Mouse (Mus musculus) MEL (cell line): ENCODE results near the gene Adamtsl1. TPM values are rescaled to one million over a fixed set of nuclear protein-coding genes. Genes with fewer than 3 reads are reported as not detected.

Source experiments
- DNase-seq: peaks from one replicate; pipeline ENCODE4 v3.0.0; 2011; ENCODE audit warnings: low read depth, low spot score
- H3K27ac ChIP-seq: 2 replicates; pipeline ENCODE4 v1.5.1; 2012; ENCODE audit warnings: low read depth, mild to moderate bottlenecking, control low read depth, low read length, moderate library complexity; ENCODE audit not compliant: control insufficient read depth
- H3K27me3 ChIP-seq, 2 experiments: fragments of 150-350 bp in 1 of 2; sonication (generic) in 1 of 2; 2 replicates each; pipeline ENCODE4 v1.6.1; 2012; ENCODE audit warnings: low read length in 2 of 2, mild to moderate bottlenecking in 2 of 2, improper control_type of control experiment in 1 of 2, moderate library complexity in 1 of 2; ENCODE audit not compliant: insufficient read depth in 2 of 2, control insufficient read depth in 1 of 2
- H3K36me3 ChIP-seq, 2 experiments: 2 replicates each; pipeline ENCODE4 v1.6.1; 2012 to 2014; ENCODE audit warnings: low read length in 2 of 2, improper control_type of control experiment in 1 of 2, inconsistent platforms in 1 of 2, mild to moderate bottlenecking in 1 of 2; ENCODE audit not compliant: insufficient read depth in 2 of 2, control insufficient read depth in 1 of 2
- H3K4me1 ChIP-seq, 2 experiments: fragments of 150-350 bp in 1 of 2; sonication (generic) in 1 of 2; 2 replicates each; pipeline ENCODE4 v1.6.1; 2012; ENCODE audit warnings: low read length in 2 of 2, improper control_type of control experiment in 1 of 2, mild to moderate bottlenecking in 1 of 2; ENCODE audit not compliant: insufficient read depth in 2 of 2, control insufficient read depth in 1 of 2
- H3K4me3 ChIP-seq, 2 experiments: fragments of 150-350 bp in 1 of 2; sonication (generic) in 1 of 2; 2 replicates each; pipeline ENCODE4 v1.5.1; 2012; ENCODE audit warnings: low read depth in 2 of 2, low read length in 2 of 2, mild to moderate bottlenecking in 2 of 2, moderate library complexity in 2 of 2, control low read depth in 1 of 2, improper control_type of control experiment in 1 of 2; ENCODE audit not compliant: control insufficient read depth in 1 of 2, insufficient read depth in 1 of 2
- H3K79me2 ChIP-seq: 2 replicates; pipeline ENCODE4 v1.6.1; 2012; ENCODE audit warnings: mild to moderate bottlenecking, low read length, moderate library complexity; ENCODE audit not compliant: control insufficient read depth, poor library complexity, insufficient read depth
- H3K9ac ChIP-seq: 2 replicates; pipeline ENCODE4 v1.6.1; 2012; ENCODE audit warnings: low read depth, mild to moderate bottlenecking, control low read depth, low read length, moderate library complexity; ENCODE audit not compliant: control insufficient read depth, poor library complexity, severe bottlenecking
- H3K9me3 ChIP-seq: fragments of 150-350 bp; sonication (generic); replicated peaks from 2 replicates; pipeline ENCODE4 v1.6.1; 2012; ENCODE audit warnings: mild to moderate bottlenecking, low read length, improper control_type of control experiment, moderate library complexity; ENCODE audit not compliant: insufficient read depth
- BHLHE40 ChIP-seq: IDR thresholded peaks from 2 replicates; pipeline ENCODE4 v1.6.1; 2012; ENCODE audit warnings: low read depth, mild to moderate bottlenecking, inconsistent platforms, low read length, improper control_type of control experiment, borderline replicate concordance
- CHD1 ChIP-seq: IDR thresholded peaks from 2 replicates; pipeline ENCODE4 v1.6.1; 2012; ENCODE audit warnings: low read depth, mild to moderate bottlenecking, inconsistent platforms, low read length, improper control_type of control experiment
- CHD2 ChIP-seq: IDR thresholded peaks from 2 replicates; pipeline ENCODE4 v1.6.1; 2011; ENCODE audit warnings: low read length, improper control_type of control experiment
- ELF1 ChIP-seq: IDR thresholded peaks from 2 replicates; pipeline ENCODE4 v1.6.1; 2014; ENCODE audit warnings: low read depth, mild to moderate bottlenecking, inconsistent platforms, low read length, improper control_type of control experiment, moderate library complexity
- HCFC1 ChIP-seq: IDR thresholded peaks from 2 replicates; pipeline ENCODE4 v1.6.1; 2012; ENCODE audit warnings: low read depth, mild to moderate bottlenecking, inconsistent platforms, low read length, improper control_type of control experiment, moderate library complexity
- JUND ChIP-seq: IDR thresholded peaks from 2 replicates; pipeline ENCODE4 v1.6.1; 2011; ENCODE audit warnings: low read depth, mild to moderate bottlenecking, improper control_type of control experiment, low read length
- KAT2A ChIP-seq: conservative IDR thresholded peaks from 2 replicates; pipeline ENCODE4 v1.6.1; 2012; ENCODE audit warnings: low read depth, low read length, improper control_type of control experiment, inconsistent platforms
- MAZ ChIP-seq: IDR thresholded peaks from 2 replicates; pipeline ENCODE4 v1.6.1; 2012; ENCODE audit warnings: low read depth, mild to moderate bottlenecking, inconsistent platforms, low read length, improper control_type of control experiment
- MEF2A ChIP-seq: IDR thresholded peaks from 2 replicates; pipeline ENCODE4 v1.6.1; 2014; ENCODE audit warnings: low read depth, mild to moderate bottlenecking, inconsistent platforms, low read length, improper control_type of control experiment; ENCODE audit not compliant: poor library complexity, insufficient replicate concordance, severe bottlenecking; ENCODE audit errors: extremely low read depth
- MXI1 ChIP-seq: IDR thresholded peaks from 2 replicates; pipeline ENCODE4 v1.6.1; 2011; ENCODE audit warnings: mild to moderate bottlenecking, low read depth, low read length, improper control_type of control experiment
- MYB ChIP-seq: IDR thresholded peaks from 2 replicates; pipeline ENCODE4 v1.6.1; 2011; ENCODE audit warnings: mild to moderate bottlenecking, low read depth, low read length, improper control_type of control experiment
- NELFE ChIP-seq: IDR thresholded peaks from 2 replicates; pipeline ENCODE4 v1.6.1; 2011; ENCODE audit warnings: low read depth, low read length, improper control_type of control experiment
- NRF1 ChIP-seq: IDR thresholded peaks from 2 replicates; pipeline ENCODE4 v1.6.1; 2014; ENCODE audit warnings: low read depth, mild to moderate bottlenecking, inconsistent platforms, low read length, improper control_type of control experiment, moderate library complexity; ENCODE audit not compliant: poor library complexity, insufficient read depth, severe bottlenecking
- POLR2A ChIP-seq, 2 experiments: IDR thresholded peaks; 2 replicates each; pipeline ENCODE4 v1.6.1; 2011 to 2012; ENCODE audit warnings: low read length in 2 of 2, mild to moderate bottlenecking in 2 of 2, control low read depth in 1 of 2, improper control_type of control experiment in 1 of 2, low read depth in 1 of 2, moderate library complexity in 1 of 2; ENCODE audit not compliant: control insufficient read depth in 1 of 2, insufficient read depth in 1 of 2, poor library complexity in 1 of 2
- POLR2AphosphoS5 ChIP-seq: IDR thresholded peaks from 2 replicates; pipeline ENCODE4 v1.6.1; 2012; ENCODE audit warnings: low read depth, borderline replicate concordance, mild to moderate bottlenecking, inconsistent platforms, low read length, moderate library complexity, mixed read lengths
- RCOR1 ChIP-seq: IDR thresholded peaks from 2 replicates; pipeline ENCODE4 v1.6.1; 2012; ENCODE audit warnings: low read depth, mild to moderate bottlenecking, inconsistent platforms, low read length, improper control_type of control experiment
- SIN3A ChIP-seq: IDR thresholded peaks from 2 replicates; pipeline ENCODE4 v1.6.1; 2012; ENCODE audit warnings: low read length, improper control_type of control experiment, inconsistent platforms
- SMC3 ChIP-seq: IDR thresholded peaks from 2 replicates; pipeline ENCODE4 v1.6.1; 2011; ENCODE audit warnings: low read depth, low read length, improper control_type of control experiment
- TBP ChIP-seq: IDR thresholded peaks from 2 replicates; pipeline ENCODE4 v1.8.0; 2011; ENCODE audit warnings: low read depth, low read length, improper control_type of control experiment
- TCF12 ChIP-seq: IDR thresholded peaks from 2 replicates; pipeline ENCODE4 v1.6.1; 2014; ENCODE audit warnings: low read depth, mild to moderate bottlenecking, inconsistent platforms, low read length, improper control_type of control experiment, moderate library complexity
- UBTF ChIP-seq: IDR thresholded peaks from 2 replicates; pipeline ENCODE4 v1.6.1; 2012; ENCODE audit warnings: low read depth, mild to moderate bottlenecking, inconsistent platforms, low read length, improper control_type of control experiment, moderate library complexity, borderline replicate concordance; ENCODE audit not compliant: insufficient read depth
- ZC3H11A ChIP-seq: IDR thresholded peaks from 2 replicates; pipeline ENCODE4 v1.6.1; 2012; ENCODE audit warnings: low read depth, mild to moderate bottlenecking, inconsistent platforms, low read length, improper control_type of control experiment
- ZKSCAN1 ChIP-seq: IDR thresholded peaks from 2 replicates; pipeline ENCODE4 v1.6.1; 2012; ENCODE audit warnings: low read depth, mild to moderate bottlenecking, inconsistent platforms, low read length, improper control_type of control experiment, moderate library complexity
- polyA plus RNA-seq, 2 experiments: library from polyadenylated mRNA; stranded (reverse) in 1 of 2; unstranded in 1 of 2; fragments of >175 nt in 1 of 2; fragments of >200 nt in 1 of 2; gene quantifications; 2 replicates each; pipeline versions ENCODE4 v1.2.1 to v1.2.4; 2012; ENCODE audit warnings: low replicate concordance in 2 of 2, low read depth in 1 of 2; ENCODE audit not compliant: insufficient read length in 2 of 2, insufficient read depth in 1 of 2, missing spikeins in 1 of 2
- total RNA-seq: library from RNA; depleted of rRNA; stranded (reverse); fragments of 300-350 nt; gene quantifications from 2 replicates; pipeline ENCODE4 v1.2.3, GENCODE M21; 2012

The Adamtsl1 gene
- total and polyA plus RNA-seq, 3 experiments = not detected

DNA sequence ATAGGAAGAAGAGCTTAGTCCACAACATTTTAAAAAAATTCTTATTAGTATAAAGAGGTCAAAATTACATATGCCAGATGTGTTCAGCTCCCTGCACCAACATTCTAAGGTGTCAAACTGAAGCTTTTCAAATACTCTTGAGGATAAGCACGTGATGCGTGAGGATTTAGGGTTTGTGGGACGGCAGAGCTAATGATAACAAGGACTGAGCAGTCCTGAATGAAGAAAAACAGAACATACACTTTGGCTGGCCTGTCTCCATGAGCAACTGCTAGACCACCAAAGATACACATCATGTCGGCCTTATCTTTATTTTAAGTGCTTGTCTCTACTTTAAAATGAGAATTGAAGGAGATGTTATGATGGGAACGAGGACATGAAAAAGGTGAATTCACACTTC lies 710.9 kb downstream of the Adamtsl1 start:
- no peak overlapping the region for H3K9ac ChIP-seq
- H3K27ac ChIP-seq = no peak overlapping the region
- no peaks in the 10 kb centered on the region for H3K36me3 ChIP-seq
- H3K4me1 ChIP-seq = no peaks in the 10 kb centered on the region
- no peaks in the 10 kb centered on the region for H3K27me3 ChIP-seq
- no peak for DNase-seq
- H3K9me3 ChIP-seq = no peaks in the 10 kb centered on the region
- no peak overlapping the region for H3K4me3 ChIP-seq
- H3K79me2 ChIP-seq = no peaks in the 10 kb centered on the region
- no peak for TF ChIP-seq ZC3H11A
- TF ChIP-seq MYB = no peak
- no peak for TF ChIP-seq HCFC1
- no peak for TF ChIP-seq ELF1
- TF ChIP-seq BHLHE40 = no peak
- TF ChIP-seq POLR2AphosphoS5 = no peak
- TF ChIP-seq RCOR1 = no peak
- TF ChIP-seq POLR2A (IDR thresholded peaks at IDR 0.05; ENCODE audit: control insufficient read depth in 1 of 2, insufficient read depth in 1 of 2, low read depth in 1 of 2, low read length in 2 of 2, poor library complexity in 1 of 2) = no peak
- TF ChIP-seq TBP = no peak
- no peak for TF ChIP-seq KAT2A
- TF ChIP-seq UBTF = no peak
- no peak for TF ChIP-seq NRF1

DNA sequence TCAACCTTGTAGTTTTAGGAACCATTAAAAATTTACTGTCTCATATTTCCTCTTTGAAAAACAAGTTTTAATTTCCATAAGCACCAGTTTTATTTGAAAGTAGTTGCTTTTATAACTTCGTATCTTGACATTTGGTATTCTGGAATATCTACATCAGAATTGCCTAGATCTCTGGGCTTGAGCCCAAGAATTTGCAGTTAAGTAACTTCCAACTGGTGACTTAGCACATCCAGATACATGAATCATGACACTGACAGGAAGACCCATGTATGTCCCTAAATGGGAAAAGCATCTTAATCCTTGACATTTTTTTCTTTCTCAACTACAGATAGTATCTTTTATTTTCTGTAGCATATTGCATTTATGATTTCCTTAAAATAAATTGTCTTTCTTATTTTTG lies 713.1 kb downstream of the Adamtsl1 start:
- Histone ChIP-seq H3K4me3 (no peak overlapping the region), H3K27me3 (no peaks in the 10 kb centered on the region), H3K79me2 (no peaks in the 10 kb centered on the region), H3K4me1 (no peaks in the 10 kb centered on the region), H3K9ac (no peak overlapping the region), H3K9me3 (no peaks in the 10 kb centered on the region), H3K27ac (no peak overlapping the region)
- DNase-seq = no peak
- TF ChIP-seq JUND (no peak), UBTF (no peak), TCF12 (no peak), ZKSCAN1 (no peak), POLR2A (IDR thresholded peaks at IDR 0.05; ENCODE audit: control insufficient read depth in 1 of 2, insufficient read depth in 1 of 2, low read depth in 1 of 2, low read length in 2 of 2, poor library complexity in 1 of 2) (no peak), CHD2 (no peak), HCFC1 (no peak), CHD1 (no peak), TBP (no peak), SMC3 (no peak), RCOR1 (no peak), SIN3A (no peak), ELF1 (no peak), MXI1 (no peak), NELFE (no peak), ZC3H11A (no peak), MEF2A (no peak), POLR2AphosphoS5 (no peak), MAZ (no peak)
- TF ChIP-seq, all 39 proteins: peak for 0
- H3K36me3 ChIP-seq = no peaks in the 10 kb centered on the region
